Mouse (Mus musculus) embryonic fibroblast, embryonic 13.5 days (primary cell): ENCODE results near the gene Ppp1r9a.

Experiments
- CTCF ChIP-seq: IDR thresholded peaks from 2 replicates; pipeline ENCODE4 v1.5.1; 2011; ENCODE audit warnings: mild to moderate bottlenecking, control low read depth, low read length, moderate library complexity, borderline replicate concordance; ENCODE audit not compliant: insufficient read depth
- POLR2A ChIP-seq: IDR thresholded peaks from 2 replicates; pipeline ENCODE4 v1.6.1; 2011; ENCODE audit warnings: low read depth, mild to moderate bottlenecking, control low read depth, low read length, moderate library complexity

DNA sequence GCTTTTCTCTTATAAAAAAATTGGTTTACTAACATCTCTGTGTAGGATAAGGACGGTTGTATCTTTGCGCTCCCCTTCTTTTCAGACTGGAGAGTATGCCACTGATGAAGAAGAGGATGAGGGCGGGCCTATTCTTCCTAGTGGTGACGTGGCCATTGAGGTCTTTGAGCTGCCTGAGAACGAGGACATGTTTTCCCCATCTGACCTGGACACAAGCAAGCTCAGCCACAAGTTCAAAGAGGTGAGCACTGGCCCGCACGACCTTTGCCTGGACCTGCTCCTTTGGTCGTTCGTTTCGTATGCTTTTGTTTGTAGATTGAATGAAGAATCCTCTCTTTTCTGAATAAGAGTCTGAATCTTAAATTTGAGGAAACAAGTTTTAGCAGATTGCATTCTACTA lies 197.6 kb downstream of the Ppp1r9a start:
- no peak for TF ChIP-seq CTCF
- no peak for TF ChIP-seq POLR2A
